Mouse (Mus musculus): ENCODE results near the gene Bid. TPM values are rescaled to one million over a fixed set of nuclear protein-coding genes. Genes with fewer than 3 reads are reported as not detected.
"Not testable (repeated sequence)": the region's sequence is repeated elsewhere in the genome, so short reads cannot be mapped to it uniquely, and the experiment has no call there.

Gene Bid
- total RNA-seq, 2 experiments from 2014 or later: 18.5 TPM

GRCm38 (mm10) chr6:120937104-120937617 lies 20.5 kb upstream of the Bid start:
- no peak for DNase-seq (ENCODE audit: low spot score in 2 of 2)

- no peak for DNase-seq (ENCODE audit: low spot score in 2 of 2)
Measured at GRCm38 (mm10) chr6:120934176-120934575, 17.5 kb upstream of the Bid start.

- no peak for DNase-seq (ENCODE audit: low spot score in 2 of 2)
Measured at GRCm38 (mm10) chr6:120933670-120934069, 17.0 kb upstream of the Bid start.

GRCm38 (mm10) chr6:120932597-120932996 lies 15.9 kb upstream of the Bid start:
- no peak for DNase-seq (ENCODE audit: low spot score in 2 of 2)

- DNase-seq (ENCODE audit: low spot score in 2 of 2): no peak
Measured at GRCm38 (mm10) chr6:120930450-120931306, 14.0 kb upstream of the Bid start.

- no peak for DNase-seq (ENCODE audit: low spot score in 2 of 2)
Measured at GRCm38 (mm10) chr6:120929421-120929820, 12.8 kb upstream of the Bid start.

GRCm38 (mm10) chr6:120927765-120928164 lies 11.1 kb upstream of the Bid start:
- no peak for DNase-seq (ENCODE audit: low spot score in 2 of 2)

- DNase-seq (ENCODE audit: low spot score in 2 of 2): no peak
Measured at GRCm38 (mm10) chr6:120926880-120927279, 10.2 kb upstream of the Bid start.

- DNase-seq (ENCODE audit: low spot score in 2 of 2): not testable (repeated sequence)
Measured at GRCm38 (mm10) chr6:120924791-120925321, 8.2 kb upstream of the Bid start.

- DNase-seq (ENCODE audit: low spot score in 2 of 2): no peak
Measured at GRCm38 (mm10) chr6:120917975-120918374, 1.3 kb upstream of the Bid start.

- DNase-seq (ENCODE audit: low spot score in 2 of 2): not testable (repeated sequence)
Measured at GRCm38 (mm10) chr6:120916972-120917881, 574 bp upstream of the Bid start.

- DNase-seq (ENCODE audit: low spot score in 2 of 2): no peak
Measured at GRCm38 (mm10) chr6:120915649-120915975, 1.0 kb downstream of the Bid start.

- DNase-seq (ENCODE audit: low spot score in 2 of 2): no peak
Measured at GRCm38 (mm10) chr6:120914911-120915648, 1.6 kb downstream of the Bid start.

GRCm38 (mm10) chr6:120914533-120914910 lies 2.1 kb downstream of the Bid start:
- no peak for DNase-seq (ENCODE audit: low spot score in 2 of 2)

GRCm38 (mm10) chr6:120913783-120914182 lies 2.9 kb downstream of the Bid start:
- DNase-seq (ENCODE audit: low spot score in 2 of 2): no peak

- no peak for DNase-seq (ENCODE audit: low spot score in 2 of 2)
Measured at GRCm38 (mm10) chr6:120912931-120913330, 3.7 kb downstream of the Bid start.

- no peak for DNase-seq (ENCODE audit: low spot score in 2 of 2)
Measured at GRCm38 (mm10) chr6:120911213-120912007, 5.2 kb downstream of the Bid start.

GRCm38 (mm10) chr6:120909501-120909900 lies 7.2 kb downstream of the Bid start:
- no peak for DNase-seq (ENCODE audit: low spot score in 2 of 2)

GRCm38 (mm10) chr6:120907876-120908597 lies 8.6 kb downstream of the Bid start:
- DNase-seq (ENCODE audit: low spot score in 2 of 2): not testable (repeated sequence)
